Mouse (Mus musculus) urinary bladder, postnatal 14 days (tissue): ENCODE data around the gene Mrps21.
A peak's percentile ranks its signal among the peaks of the same experiment; 100 is the strongest.
"Not testable (repeated sequence)": the region's sequence is repeated elsewhere in the genome, so short reads cannot be mapped to it uniquely, and the experiment has no call there.

Experiments used
- DNase-seq: peaks from one replicate; pipeline ENCODE4 v3.0.0; 2021; ENCODE audit warnings: low spot score

Mrps21 gene

DNA sequence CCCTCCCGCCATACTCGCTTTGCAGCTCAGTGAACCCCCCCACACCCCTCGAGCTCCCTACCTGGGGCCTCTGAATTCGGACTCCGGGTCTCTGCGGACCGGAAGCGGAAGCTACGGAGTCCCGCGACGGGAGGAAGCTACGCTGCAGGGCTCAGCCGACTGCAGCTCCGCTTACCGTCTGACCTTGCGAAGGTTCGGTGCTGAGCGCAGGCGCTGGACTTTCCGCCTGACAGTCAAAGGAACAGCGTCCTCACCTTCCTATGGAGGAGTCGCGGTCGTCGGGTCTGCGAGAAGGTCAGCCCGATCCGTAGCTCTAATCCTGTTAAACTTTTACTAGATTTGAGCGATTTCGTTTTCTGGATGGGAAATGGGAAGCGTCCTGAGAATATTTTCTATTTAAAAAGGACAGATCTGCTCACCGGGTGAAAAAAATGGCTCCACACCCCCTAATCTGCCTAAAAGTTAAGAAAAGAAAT lies at the start of gene Mrps21:
TSS of gene Mrps21 (minus strand) at position 128 of the 476 bp plus-strand sequence.
- peak; percentile 87 for DNase-seq

DNA sequence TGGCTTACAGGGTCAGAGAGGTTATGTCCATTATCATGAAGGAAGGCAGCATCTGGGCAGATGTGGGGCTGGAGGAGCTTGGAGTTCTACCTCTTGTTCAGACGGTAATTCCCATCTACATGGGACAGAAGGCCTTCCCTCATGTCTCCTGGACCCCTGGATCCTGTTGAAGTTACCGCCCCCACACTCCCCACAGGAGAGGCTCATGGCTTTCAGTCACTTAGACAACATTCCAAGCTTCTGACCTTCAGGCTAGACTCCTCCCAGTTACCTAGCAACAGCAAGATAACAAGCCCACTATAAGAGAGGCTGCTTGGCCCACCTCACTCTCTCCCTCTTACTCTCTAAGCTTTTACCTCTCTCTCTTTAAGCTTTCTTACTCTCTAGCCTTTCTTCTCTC lies 49.2 kb upstream of the Mrps21 start:
- not testable (repeated sequence) for DNase-seq

DNA sequence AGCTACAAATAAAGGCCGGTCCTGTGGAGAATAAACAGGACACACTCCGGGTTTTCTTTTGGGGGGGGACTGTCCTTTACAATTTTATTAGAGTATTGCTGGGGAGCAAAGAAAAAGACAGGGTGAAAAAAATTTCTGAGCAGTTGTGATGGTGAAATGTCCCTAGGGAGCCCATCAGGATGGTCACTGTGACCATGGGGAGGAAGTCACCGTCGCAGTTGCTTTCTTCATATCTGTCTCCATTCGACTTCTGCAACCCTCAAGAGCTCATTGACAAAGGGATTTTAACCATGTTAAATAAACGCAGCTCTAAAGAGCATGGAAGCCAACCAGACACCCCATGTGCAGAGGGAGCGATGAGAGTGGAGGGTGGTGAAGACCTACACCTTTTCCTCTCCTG lies 45.4 kb upstream of the Mrps21 start:
- no peak for DNase-seq

DNA sequence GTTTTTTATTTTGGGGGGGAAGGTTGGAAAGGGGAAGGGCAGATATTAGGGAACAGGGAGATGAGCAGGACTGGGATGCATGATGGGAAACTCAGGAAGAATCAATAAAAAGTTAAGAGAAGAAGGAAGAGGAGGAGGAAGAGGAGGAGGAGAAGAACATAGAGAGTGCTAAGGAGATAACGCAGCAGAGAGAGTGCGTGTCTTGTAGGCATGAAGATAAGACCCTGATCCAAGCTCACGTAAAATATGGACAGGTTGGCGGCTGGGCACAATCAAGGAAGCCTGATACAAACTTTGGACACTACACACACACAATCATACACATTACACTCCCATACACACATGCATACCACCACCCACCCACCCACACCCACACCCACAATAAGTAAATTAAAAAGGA lies 43.4 kb upstream of the Mrps21 start:
- no peak for DNase-seq

DNA sequence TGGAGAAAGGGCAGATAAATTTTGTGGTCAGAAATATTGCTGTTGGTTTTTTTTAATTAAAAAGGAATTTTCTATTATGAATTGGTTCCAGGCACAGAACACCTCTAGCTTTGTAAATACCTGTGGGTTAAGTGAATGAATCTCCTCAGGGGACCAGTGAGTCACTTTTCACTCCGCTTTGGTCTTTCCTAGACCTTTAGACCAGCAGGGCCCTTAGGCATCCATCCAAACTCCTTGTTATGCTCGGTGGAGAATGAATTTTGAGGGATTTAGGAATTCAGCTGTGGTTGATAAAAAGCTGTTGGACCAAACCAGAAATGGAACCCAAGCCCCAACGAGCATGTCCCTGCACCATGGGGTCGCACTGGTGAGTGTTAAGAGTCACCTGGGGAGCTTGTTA lies 36.3 kb upstream of the Mrps21 start:
- no peak for DNase-seq

DNA sequence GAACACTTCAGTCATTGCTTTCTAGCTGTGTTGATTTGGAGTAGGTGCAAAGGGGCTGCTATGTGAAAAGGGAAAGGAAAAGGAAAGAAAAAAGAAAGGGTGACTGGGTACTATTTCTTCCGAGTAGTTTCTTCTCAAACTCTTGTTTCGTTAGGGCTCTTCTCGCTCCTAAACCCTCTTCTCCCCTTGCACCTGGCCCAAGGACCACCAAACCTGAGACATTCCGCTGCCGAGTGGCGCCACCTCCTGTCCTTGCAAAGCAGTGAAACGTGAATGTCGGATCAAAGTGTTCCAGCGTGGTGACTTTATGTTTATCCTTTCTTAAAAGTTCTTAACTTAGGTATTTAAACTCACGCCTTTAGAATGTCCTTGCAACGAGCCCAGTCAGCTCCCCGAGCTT lies 35.5 kb upstream of the Mrps21 start:
- DNase-seq, result no peak

DNA sequence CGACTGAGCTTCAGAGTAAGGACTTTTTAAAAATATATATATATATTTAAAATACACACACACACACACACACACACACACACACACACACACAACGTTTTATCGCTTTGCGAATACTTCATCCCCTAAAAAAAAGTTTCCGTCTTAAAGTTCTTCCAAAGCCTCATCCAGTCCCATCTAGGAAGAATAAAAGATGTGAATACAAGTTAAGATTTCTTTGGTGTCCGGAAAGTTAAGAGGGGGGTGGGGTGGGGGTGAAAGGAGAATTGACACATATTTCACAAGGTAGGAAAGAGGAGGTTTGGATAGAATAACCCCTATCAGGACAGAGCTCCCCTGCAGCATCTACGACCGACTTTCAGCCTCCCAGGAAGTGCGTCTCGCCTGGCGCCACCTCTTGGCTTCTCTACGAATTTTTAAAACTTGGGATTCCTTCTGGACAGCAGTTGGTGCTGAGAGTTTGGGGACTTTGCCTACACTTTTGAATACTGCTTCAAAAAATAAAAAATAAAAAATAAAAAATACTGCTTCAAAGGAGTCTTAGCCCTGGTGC lies 34.7 kb upstream of the Mrps21 start:
- DNase-seq, result peak; percentile 54

DNA sequence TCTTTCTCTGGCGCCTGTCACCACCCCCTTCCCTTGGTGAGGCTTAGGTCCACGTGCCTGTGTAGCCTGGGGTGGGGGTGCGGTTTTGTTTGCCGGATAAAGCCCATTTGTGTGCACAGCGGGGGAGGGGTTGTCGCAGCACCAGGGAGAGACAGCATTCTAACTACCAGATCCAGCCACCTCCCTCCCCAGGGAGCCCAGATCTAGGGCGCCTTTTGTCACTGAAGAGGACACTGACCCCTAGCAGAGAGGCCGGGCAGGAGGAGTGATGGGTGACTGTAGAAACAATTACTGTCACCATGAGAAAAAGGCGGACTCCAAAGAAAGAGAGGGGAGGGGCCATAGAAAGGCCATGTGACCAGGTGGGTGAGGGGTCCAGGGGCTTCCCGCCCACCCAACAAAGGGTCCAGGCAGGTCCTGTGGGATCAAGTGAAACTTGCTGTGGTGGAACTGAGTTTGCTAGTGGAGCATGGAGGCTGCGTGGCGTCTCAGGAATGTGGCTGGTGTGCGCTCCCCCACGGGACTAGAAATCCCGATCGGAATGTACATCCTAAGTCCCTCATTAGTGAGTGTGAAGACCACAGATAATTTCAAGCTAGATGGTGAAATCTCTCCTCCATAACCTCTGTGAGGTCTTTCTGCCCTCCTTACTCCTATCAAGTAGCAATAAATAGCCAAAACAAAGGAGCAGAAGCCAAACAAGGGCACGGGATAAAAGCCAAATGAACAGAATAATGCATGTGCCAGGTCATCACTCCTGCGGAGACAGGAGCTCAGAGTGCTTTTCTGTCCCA lies 34.0 kb upstream of the Mrps21 start:
- DNase-seq, result no peak

DNA sequence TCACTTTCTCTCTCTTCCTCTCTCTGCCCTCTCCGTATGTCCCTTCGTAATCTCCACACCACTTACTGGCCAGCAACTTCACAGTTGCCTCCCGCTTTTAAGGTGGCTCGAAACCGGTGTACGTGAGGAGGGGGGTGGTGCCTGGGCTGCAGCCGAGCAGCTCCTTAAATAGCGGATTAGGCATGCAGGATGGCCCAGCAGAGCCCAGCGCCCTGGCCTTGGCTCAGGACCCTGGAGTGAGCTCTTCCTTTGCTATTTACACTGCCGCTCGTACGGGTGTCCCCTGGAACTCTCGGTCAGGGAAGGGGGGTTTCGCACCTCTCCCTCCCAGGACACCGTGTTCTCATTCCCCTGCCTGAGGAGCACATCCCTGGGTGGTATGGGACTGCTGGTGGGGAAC lies 33.2 kb upstream of the Mrps21 start, which contains the start of gene Car14:
TSS of gene Car14 (minus strand) at position 124 of the 400 bp plus-strand sequence.
- DNase-seq, result no peak

DNA sequence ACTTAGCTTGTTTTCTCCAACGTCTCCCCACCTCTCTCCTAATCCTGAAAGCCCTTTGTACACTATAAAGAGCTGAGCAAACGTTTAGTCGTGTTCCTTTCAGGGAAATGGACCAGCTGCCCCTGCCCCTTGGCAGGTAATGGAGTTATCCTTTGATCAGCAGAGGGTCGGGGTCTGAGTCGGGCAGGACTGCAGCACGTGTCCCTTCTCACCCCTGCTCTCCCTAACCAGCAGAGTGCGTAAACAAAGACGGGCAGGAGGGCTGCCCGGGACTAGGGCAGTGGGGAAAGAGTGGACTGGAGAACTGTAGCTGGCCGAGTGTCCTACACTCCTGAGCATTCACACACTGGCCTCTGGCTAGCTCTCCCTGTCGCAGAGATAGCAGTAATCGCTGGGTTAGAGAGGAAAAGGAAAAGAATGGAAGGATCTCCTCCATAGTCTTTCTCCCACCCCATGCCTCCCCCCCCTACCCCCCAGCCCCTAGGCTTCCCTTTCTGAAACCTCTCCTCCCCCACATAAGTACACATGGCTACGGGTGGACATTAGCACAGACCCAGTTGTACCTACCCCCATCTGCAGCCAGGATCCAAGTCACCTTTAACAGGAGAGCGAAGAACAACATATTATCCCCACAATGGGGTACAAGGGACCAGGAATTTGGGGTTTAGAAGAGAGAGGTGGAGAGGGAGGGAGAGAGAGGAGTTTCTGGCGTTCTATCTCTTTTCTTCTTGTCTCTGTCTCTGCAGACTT lies 32.6 kb upstream of the Mrps21 start:
- DNase-seq, result no peak

DNA sequence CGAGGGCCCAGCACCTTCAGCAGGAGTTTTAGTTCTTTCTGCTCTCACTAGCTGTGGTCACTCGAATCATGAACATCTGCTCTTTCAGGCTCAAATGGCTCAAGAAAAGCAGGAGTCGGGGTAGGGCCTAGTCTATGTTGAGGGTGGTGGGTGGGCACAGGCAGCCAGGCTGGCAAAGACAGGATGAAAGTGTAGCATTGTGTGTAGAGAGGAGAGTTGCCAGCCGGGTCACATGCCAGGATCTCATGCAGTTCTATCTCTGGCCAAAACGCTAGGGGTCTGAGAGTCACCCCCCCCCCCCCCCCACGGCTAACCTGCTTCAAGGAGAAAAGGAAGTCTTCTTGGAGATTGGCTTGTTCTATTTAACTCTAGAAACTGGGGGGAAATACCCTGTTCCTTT lies 31.3 kb upstream of the Mrps21 start:
- DNase-seq, result no peak

DNA sequence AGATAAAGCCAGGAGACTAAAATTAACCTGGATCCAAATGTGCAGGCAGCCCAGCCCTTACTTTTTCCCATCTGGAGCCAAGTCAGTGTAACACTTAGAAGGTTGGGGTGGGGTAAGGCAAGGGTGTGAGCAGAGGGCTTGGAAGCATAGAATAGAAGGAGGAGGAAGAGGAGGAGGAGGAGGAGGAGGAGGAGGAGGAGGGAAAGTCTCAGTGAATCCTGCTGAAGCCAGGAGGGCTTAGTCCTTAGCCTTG lies 31.0 kb upstream of the Mrps21 start:
- no peak for DNase-seq

DNA sequence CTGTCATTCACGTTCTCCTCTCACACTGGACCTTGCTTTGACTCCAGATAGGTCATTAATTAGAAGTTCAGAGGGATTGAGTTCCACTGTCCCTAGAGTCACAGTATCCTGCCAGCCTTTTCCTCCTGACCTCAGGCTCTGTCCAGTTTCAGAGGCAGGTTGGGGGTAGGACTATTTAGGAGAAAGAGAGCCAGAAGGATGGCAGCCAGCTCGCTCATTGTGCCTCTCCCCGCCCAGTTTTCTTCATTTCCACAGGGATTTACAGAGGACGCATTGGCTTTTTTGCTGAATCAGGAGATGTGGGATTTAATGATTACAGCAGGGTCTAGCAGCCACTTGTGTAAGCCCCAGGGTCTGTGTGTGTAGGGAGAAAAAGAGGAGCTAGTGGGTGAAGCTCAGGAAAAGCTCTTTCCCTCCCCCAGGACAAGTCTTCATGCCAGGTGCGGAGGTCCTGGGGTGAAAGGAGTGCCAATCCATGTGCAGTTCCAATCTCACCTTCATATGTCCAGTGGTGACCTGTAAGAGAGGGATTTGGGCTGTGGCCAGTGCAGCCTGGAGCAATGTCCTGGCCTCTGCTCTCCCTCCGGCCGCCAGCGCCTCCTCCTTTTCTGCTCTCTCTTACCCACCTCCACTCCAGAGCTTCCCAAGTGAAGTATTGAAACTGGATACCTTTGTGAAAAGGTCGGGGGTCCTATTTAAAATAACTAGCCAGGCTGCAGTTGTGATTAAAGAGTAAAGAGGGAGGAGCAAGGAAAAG lies 30.5 kb upstream of the Mrps21 start:
- no peak for DNase-seq

DNA sequence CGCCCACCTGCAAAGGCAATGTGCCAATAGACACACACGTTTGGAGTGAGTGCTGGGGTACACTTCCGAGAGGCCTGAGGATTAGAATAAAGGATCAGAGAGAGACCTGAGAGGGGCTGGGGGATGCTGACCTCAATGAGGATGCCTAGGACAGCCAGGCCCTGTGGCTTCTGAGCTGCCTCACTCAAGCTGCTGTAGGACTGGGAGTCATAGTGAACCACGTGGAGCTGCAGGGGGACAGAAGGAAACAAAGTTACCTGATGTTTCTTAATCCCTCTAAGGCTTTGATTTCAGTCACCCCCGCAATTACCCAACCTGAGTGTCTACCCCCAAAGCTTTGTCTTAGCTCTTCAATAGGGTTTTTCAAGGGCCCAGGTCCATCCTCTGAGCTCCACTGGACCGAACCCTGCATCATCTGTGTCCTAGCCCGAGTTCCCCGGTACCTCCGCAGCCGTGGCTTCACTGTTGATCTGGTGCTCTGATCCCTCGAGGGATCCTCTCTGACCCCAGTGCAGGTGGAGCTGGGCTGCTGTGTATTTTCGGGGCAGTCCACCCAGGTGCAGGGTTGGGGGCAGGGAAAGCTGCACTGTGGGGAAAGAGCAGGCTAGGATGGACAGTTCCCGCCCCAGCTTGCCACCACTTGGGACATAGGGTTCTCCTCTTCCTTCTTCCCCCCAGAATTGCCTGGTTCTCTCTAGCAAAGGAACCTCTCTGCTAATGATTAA lies 28.6 kb upstream of the Mrps21 start:
- no peak for DNase-seq

DNA sequence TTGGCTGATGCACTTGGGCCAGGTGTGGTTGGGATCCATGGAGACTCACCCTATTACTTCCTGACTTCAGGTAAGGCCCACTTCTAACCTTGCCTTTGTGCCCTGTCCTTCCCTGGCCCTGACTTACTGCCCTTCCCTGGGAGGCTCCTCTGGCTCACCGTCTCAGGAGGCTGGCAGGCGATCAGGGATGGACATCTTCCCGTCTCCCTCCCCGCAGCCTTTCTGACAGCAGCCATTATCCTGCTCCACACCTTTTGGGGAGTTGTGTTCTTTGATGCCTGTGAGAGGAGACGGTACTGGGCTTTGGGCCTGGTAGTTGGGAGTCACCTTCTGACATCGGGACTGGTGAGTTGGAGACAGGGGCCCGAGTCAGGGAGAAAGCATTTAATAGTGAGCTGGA lies 24.2 kb upstream of the Mrps21 start:
- DNase-seq, result not testable (repeated sequence)

DNA sequence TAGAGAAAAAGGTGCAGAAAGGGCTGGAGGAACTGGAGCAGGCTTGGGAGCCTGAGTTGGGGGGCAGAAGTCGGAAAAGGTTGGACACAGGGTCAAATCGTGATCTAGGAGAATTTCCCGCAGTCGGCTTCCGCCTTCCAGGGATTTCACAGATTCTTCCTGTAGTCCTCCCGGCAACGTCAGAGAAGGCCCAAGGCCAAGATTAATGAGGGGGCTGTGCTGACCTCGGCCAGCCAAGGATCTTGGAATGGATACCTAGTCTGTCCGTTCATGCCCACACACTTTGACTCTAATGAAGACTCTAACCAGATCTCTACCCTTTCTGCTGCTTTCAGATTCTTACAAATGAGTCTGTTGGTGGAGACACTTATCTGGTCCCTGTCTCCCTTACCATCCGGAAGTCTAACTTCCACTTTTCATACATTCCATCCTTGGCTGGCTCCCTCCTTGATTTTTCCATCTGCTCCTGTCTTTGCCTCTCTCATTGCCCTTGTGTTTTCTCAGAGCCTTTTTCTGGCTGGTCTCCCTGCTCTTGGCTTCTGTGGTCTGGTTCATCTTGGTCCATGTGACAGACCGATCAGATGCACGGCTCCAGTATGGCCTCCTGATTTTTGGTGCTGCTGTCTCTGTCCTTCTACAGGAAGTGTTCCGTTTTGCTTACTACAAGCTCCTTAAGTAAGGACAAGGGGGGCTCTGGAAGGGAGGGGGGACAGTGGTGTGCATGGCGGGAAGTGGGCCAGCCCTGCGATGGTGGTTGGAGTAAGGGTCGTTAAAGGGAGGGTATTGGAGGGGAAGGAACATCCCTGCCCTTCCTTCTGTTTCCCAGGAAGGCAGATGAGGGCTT lies 23.2 kb upstream of the Mrps21 start:
- peak; percentile 65 for DNase-seq

DNA sequence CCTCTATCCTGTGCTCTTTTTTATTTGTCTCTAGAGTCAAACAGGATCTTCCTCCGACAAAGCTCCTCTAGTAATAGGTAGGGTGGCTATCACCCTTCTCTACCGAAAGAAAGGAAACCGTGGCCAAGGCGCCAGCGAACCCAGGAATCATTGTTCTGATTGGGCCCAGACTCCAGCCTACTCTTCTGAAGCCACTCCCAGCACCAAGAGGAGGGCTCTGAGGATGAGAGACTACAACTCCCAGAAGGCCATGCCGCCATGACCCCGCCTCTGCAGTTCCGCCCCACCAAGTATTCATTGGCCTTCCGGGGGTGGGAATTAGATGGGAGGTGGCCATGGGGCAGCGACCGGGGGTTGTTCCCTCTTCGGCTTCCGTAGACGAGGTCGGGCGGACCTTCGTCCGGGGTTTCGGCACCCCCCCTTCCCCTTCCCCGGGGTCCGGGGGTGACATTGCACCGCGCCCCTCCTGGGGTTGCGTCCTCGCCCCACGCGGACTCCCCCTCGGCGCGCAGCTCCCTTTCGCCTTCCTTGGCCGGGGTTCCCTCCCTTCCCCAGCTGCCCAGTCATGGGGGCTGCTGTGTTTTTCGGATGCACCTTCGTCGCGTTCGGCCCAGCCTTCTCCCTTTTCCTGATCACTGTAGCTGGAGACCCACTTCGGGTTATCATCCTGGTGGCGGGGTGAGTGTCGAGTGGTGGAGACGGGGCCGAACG lies 22.4 kb upstream of the Mrps21 start, which contains the start of gene Aph1a:
TSS of gene Aph1a (plus strand) at position 364 of the 711 bp plus-strand sequence.
- DNase-seq, result peak; percentile 95

DNA sequence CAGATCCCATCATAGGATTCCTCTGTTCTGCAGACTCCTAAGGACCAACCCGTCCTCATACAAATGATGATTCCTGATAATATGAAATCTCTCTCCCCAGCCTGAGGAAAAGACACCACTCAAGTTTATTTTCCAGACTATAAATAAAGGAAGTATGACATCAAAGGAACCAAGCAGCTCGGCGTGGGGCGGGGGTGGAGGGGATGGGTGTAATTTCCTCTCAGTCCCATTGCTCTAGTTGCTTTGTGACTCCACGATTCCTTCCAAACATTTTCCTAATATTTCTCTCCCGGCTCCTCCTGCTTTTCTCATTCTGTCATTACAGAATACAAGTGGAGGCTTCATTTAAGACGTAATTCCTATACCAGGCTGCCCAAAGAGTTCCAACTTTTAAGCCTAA lies 21.8 kb upstream of the Mrps21 start:
- no peak for DNase-seq

DNA sequence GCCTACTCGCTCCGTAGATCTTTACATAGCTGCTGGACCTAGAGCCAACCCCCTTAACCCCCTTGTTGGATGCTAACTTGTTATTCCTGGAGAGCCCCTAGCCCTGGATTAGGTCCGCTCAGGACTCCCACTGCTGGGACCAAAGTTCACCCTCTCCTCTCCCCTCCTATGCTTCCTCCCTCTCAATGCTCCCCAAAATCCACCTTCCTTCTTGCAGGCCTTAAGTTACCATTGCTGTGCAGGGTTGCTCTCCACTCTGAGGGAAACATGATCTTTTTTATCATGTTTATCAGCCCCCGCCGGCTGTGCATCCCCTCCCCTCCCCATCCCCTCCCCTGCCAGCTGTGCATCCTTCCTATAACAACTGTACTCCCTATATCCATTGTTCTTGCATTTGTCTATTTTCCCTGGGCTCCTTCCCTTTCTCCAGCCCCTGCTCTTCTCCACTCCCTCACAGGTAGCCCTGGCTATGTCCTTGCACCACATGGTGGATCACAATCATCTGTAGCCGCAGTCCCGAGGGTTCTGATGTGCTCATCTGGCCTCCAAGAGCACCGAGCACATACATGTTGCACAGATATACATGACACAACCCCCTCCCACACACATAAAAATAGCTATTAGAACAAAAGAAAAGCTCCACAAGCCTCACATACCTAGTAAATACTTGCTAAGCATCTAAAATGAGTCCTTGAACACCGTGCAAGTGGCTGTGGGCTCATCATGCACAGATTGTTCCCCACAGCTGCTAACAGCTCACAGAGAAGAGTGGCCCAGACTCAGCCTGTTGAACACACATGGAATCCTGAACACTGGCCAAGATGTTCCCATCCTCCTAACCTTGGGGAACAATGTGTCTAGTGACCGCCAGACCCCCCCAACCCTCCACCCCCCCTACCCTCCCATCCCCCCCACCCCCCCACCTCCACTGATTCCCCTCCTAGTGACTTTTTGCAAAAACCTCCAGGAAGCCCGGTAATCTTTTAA lies 21.0 kb upstream of the Mrps21 start:
- DNase-seq, result no peak
